Mouse (Mus musculus) kidney, adult 18-20 months (tissue): Measurements from ENCODE around the gene Mapk1.
"Not testable (repeated sequence)": the region's sequence is repeated elsewhere in the genome, so short reads cannot be mapped to it uniquely, and the experiment has no call there.

Experiments used
- DNase-seq: peaks from one replicate; pipeline ENCODE4 v3.0.0; 2021

Gene Mapk1

GRCm38 (mm10) chr16:16983131-16983533 is at the start of gene Mapk1:
Mapk1 (plus strand) TSS chr16:16983382.
- DNase-seq = peak; percentile 95

- DNase-seq = no peak
Measured at GRCm38 (mm10) chr16:16939543-16939942, 43.6 kb upstream of the Mapk1 start.

- no peak for DNase-seq
Measured at GRCm38 (mm10) chr16:16941078-16941477, 42.1 kb upstream of the Mapk1 start.

GRCm38 (mm10) chr16:16958575-16958974 is 24.6 kb upstream of the Mapk1 start:
- DNase-seq = no peak

- no peak for DNase-seq
Measured at GRCm38 (mm10) chr16:16959907-16960306, 23.3 kb upstream of the Mapk1 start.

GRCm38 (mm10) chr16:16965149-16965548 is 18.0 kb upstream of the Mapk1 start:
- DNase-seq = no peak

GRCm38 (mm10) chr16:16966290-16966689 is 16.9 kb upstream of the Mapk1 start:
- DNase-seq = no peak

GRCm38 (mm10) chr16:16978061-16978460 is 5.1 kb upstream of the Mapk1 start:
- DNase-seq = no peak

- DNase-seq = no peak
Measured at GRCm38 (mm10) chr16:16978765-16979164, 4.4 kb upstream of the Mapk1 start.

- no peak for DNase-seq
Measured at GRCm38 (mm10) chr16:16982636-16983035, 546 bp upstream of the Mapk1 start.

- peak; percentile 73 for DNase-seq
Measured at GRCm38 (mm10) chr16:16983534-16984422, 596 bp downstream of the Mapk1 start.

- DNase-seq = no peak
Measured at GRCm38 (mm10) chr16:16984423-16984941, 1.3 kb downstream of the Mapk1 start.

- no peak for DNase-seq
Measured at GRCm38 (mm10) chr16:16987248-16987647, 4.1 kb downstream of the Mapk1 start.

GRCm38 (mm10) chr16:16988842-16989241 is 5.7 kb downstream of the Mapk1 start:
- DNase-seq = no peak

- no peak for DNase-seq
Measured at GRCm38 (mm10) chr16:16990021-16990420, 6.8 kb downstream of the Mapk1 start.

GRCm38 (mm10) chr16:16994426-16995052 is 11.4 kb downstream of the Mapk1 start:
- no peak for DNase-seq

- not testable (repeated sequence) for DNase-seq
Measured at GRCm38 (mm10) chr16:16996121-16996729, 13.0 kb downstream of the Mapk1 start.

GRCm38 (mm10) chr16:17001109-17001508 is 17.9 kb downstream of the Mapk1 start:
- DNase-seq = no peak

- no peak for DNase-seq
Measured at GRCm38 (mm10) chr16:17007070-17007469, 23.9 kb downstream of the Mapk1 start.

GRCm38 (mm10) chr16:17010036-17010435 is 26.9 kb downstream of the Mapk1 start:
- no peak for DNase-seq

- no peak for DNase-seq
Measured at GRCm38 (mm10) chr16:17012583-17012982, 29.4 kb downstream of the Mapk1 start.

- DNase-seq = no peak
Measured at GRCm38 (mm10) chr16:17015111-17015852, 32.1 kb downstream of the Mapk1 start.

- no peak for DNase-seq
Measured at GRCm38 (mm10) chr16:17015853-17016230, 32.7 kb downstream of the Mapk1 start.
